Mouse (Mus musculus) neural tube, embryonic 11.5 days (tissue): ENCODE data around the gene Gm12184. TPM values are rescaled to one million over a fixed set of nuclear protein-coding genes. Genes with fewer than 3 reads are reported as not detected.
A peak's percentile ranks its signal among the peaks of the same experiment; 100 is the strongest.

Experiments
- ATAC-seq: fragments of 200-750 bp; cut with Nextera tagmentation; 2 replicates; pipeline ENCODE4 v1.8.0; 2017; ENCODE audit warnings: moderate number of reproducible peaks, mild to moderate bottlenecking, moderate TSS enrichment, moderate library complexity; ENCODE audit not compliant: insufficient read depth, low FRiP score, low TSS enrichment
- DNase-seq: peaks from one replicate; pipeline ENCODE4 v3.0.0-alpha.2; 2015; ENCODE audit warnings: low spot score
- H3K27ac ChIP-seq: fragments of 300-500 bp; sonication (generic); 2 replicates; pipeline ENCODE4 v1.5.1; 2014; ENCODE audit warnings: low read depth, mild to moderate bottlenecking, low read length
- H3K27me3 ChIP-seq: fragments of 300-500 bp; sonication (generic); 2 replicates; pipeline ENCODE4 v1.6.1; 2014; ENCODE audit warnings: mild to moderate bottlenecking, low read length, mixed read lengths; ENCODE audit not compliant: control insufficient read depth, insufficient read depth
- H3K36me3 ChIP-seq: fragments of 300-500 bp; sonication (generic); 2 replicates; pipeline ENCODE4 v1.6.1; 2014; ENCODE audit warnings: mild to moderate bottlenecking, low read length, moderate library complexity, mixed read lengths; ENCODE audit not compliant: control insufficient read depth, insufficient read depth
- H3K4me1 ChIP-seq: fragments of 300-500 bp; sonication (generic); 2 replicates; pipeline ENCODE4 v1.6.1; 2014; ENCODE audit warnings: low read length, mixed read lengths; ENCODE audit not compliant: control insufficient read depth, insufficient read depth
- H3K4me2 ChIP-seq: fragments of 300-500 bp; sonication (generic); 2 replicates; pipeline ENCODE4 v1.6.1; 2014; ENCODE audit warnings: low read depth, mild to moderate bottlenecking, moderate library complexity
- H3K4me3 ChIP-seq: fragments of 300-500 bp; sonication (generic); 2 replicates; pipeline ENCODE4 v1.5.1; 2014; ENCODE audit warnings: low read depth, low read length
- H3K9ac ChIP-seq: fragments of 300-500 bp; sonication (generic); 2 replicates; pipeline ENCODE4 v1.6.1; 2014; ENCODE audit warnings: mild to moderate bottlenecking, low read length
- H3K9me3 ChIP-seq: fragments of 300-500 bp; sonication (generic); 2 replicates; pipeline ENCODE4 v1.6.1; 2016; ENCODE audit warnings: low read length; ENCODE audit not compliant: control insufficient read depth
- WGBS: fragments of 180-500 bp; shearing (Covaris S2); extraction: QIAGEN DNeasy Blood & Tissue Kit; methylation state at CpG from one replicate; pipeline ENCODE4 v1.1.7; 2014; 5-methylcytosine and 5-hydroxymethylcytosine counted together
- polyA plus RNA-seq: library from polyadenylated mRNA; unstranded; fragments of >200 nt; fragmentation: Nextera tagmentation; extraction: Ambion mirVana; gene quantifications from 2 replicates; pipeline ENCODE4 v1.2.1, GENCODE M21; 2014

The Gm12184 gene
- polyA plus RNA-seq, 1 experiment from 2014 or later: 18.2 TPM

- ATAC-seq: no peak
Measured at GRCm38 (mm10) chr11:48804922-48805321, 21.5 kb downstream of the Gm12184 start.

GRCm38 (mm10) chr11:48803988-48804387 is 22.5 kb downstream of the Gm12184 start:
- Histone ChIP-seq H3K9ac (no peak overlapping the region), H3K4me3 (no peak overlapping the region), H3K4me2 (no peak overlapping the region), H3K27ac (no peak overlapping the region), H3K27me3 (no peaks in the 10 kb centered on the region), H3K4me1 (peaks cover 15% of the 10 kb centered on the region), H3K9me3 (no peaks in the 10 kb centered on the region), H3K36me3 (peaks cover 31% of the 10 kb centered on the region)
- no peak for DNase-seq
- WGBS: 90% methylated on average over 2 of the region's 2 CpGs
- no peak for ATAC-seq

More at GRCm38 (mm10) chr11:48804922-48805321, 21.5 kb downstream of the Gm12184 start:
- no peak overlapping the region for H3K4me3 ChIP-seq
- no peak for DNase-seq
- no peaks in the 10 kb centered on the region for H3K9me3 ChIP-seq
- no peak overlapping the region for H3K4me2 ChIP-seq
- WGBS: 92% methylated on average over 2 of the region's 2 CpGs
- no peak overlapping the region for H3K9ac ChIP-seq
- H3K27ac ChIP-seq: no peak overlapping the region
- H3K4me1 ChIP-seq: peaks cover 15% of the 10 kb centered on the region
- H3K36me3 ChIP-seq: peaks cover 35% of the 10 kb centered on the region
- no peaks in the 10 kb centered on the region for H3K27me3 ChIP-seq

GRCm38 (mm10) chr11:48801831-48802772 is 24.4 kb downstream of the Gm12184 start:
- H3K4me2 ChIP-seq: peak overlapping the region; percentile 81
- WGBS: 84% methylated on average over 17 of the region's 17 CpGs
- H3K36me3 ChIP-seq: peaks cover 21% of the 10 kb centered on the region

GRCm38 (mm10) chr11:48799921-48800701 is 26.3 kb downstream of the Gm12184 start, which contains the start of gene Rack1:
TSS of gene Rack1 (plus strand) at chr11:48800332.
- Histone ChIP-seq H3K4me3 (peak within 1 kb of the TSS; percentile 86), H3K27ac (peak within 1 kb of the TSS; percentile 81), H3K9me3 (no peaks in the 10 kb centered on the region), H3K36me3 (peaks cover 18% of the 10 kb centered on the region), H3K27me3 (no peaks in the 10 kb centered on the region), H3K4me2 (peak within 1 kb of the TSS; percentile 81), H3K9ac (peak within 1 kb of the TSS; percentile 92), H3K4me1 (peaks cover 15% of the 10 kb centered on the region)
- peak; percentile 88 for ATAC-seq
- under 1% methylated on average over 47 of the region's 47 CpGs for WGBS
- DNase-seq: peak; percentile 90

More at GRCm38 (mm10) chr11:48801831-48802772, 24.4 kb downstream of the Gm12184 start:
- H3K27me3 ChIP-seq: no peaks in the 10 kb centered on the region
- no peaks in the 10 kb centered on the region for H3K9me3 ChIP-seq
- peak overlapping the region; percentile 86 for H3K4me3 ChIP-seq
- ATAC-seq: no peak
- DNase-seq: no peak
- H3K27ac ChIP-seq: no peak overlapping the region
- peak overlapping the region; percentile 92 for H3K9ac ChIP-seq
- H3K4me1 ChIP-seq: peaks cover 15% of the 10 kb centered on the region

- no peaks in the 10 kb centered on the region for H3K27me3 ChIP-seq
- DNase-seq (no peak), ATAC-seq (no peak)
- peak overlapping the region; percentile 81 for H3K4me2 ChIP-seq
- H3K9ac ChIP-seq: peak overlapping the region; percentile 92
- H3K27ac ChIP-seq: peak overlapping the region; percentile 81
- H3K36me3 ChIP-seq: peaks cover 14% of the 10 kb centered on the region
- no peaks in the 10 kb centered on the region for H3K9me3 ChIP-seq
- WGBS: 11% methylated on average over 18 of the region's 18 CpGs
- H3K4me1 ChIP-seq: peaks cover 15% of the 10 kb centered on the region
- H3K4me3 ChIP-seq: peak overlapping the region; percentile 86
Measured at GRCm38 (mm10) chr11:48798984-48799920, 27.2 kb downstream of the Gm12184 start.

- Histone ChIP-seq H3K4me1 (peaks cover 15% of the 10 kb centered on the region), H3K27ac (no peak overlapping the region), H3K9ac (no peak overlapping the region), H3K36me3 (peaks cover 11% of the 10 kb centered on the region), H3K4me3 (no peak overlapping the region), H3K9me3 (no peaks in the 10 kb centered on the region), H3K4me2 (no peak overlapping the region), H3K27me3 (no peaks in the 10 kb centered on the region)
- DNase-seq: no peak
- ATAC-seq: no peak
- WGBS: 89% methylated on average over 7 of the region's 7 CpGs
Measured at GRCm38 (mm10) chr11:48798308-48798707, 28.1 kb downstream of the Gm12184 start.

- no peak for ATAC-seq
- 84% methylated on average over 5 of the region's 5 CpGs for WGBS
- peaks cover 12% of the 10 kb centered on the region for H3K4me1 ChIP-seq
Measured at GRCm38 (mm10) chr11:48797287-48797686, 29.2 kb downstream of the Gm12184 start.

GRCm38 (mm10) chr11:48796290-48796689 is 30.2 kb downstream of the Gm12184 start:
- 84% methylated on average over 4 of the region's 4 CpGs for WGBS
- ATAC-seq: no peak
- Histone ChIP-seq H3K9me3 (no peaks in the 10 kb centered on the region), H3K4me1 (peaks cover 2% of the 10 kb centered on the region), H3K36me3 (no peaks in the 10 kb centered on the region), H3K27ac (no peak overlapping the region), H3K27me3 (no peaks in the 10 kb centered on the region), H3K4me3 (no peak overlapping the region), H3K4me2 (no peak overlapping the region), H3K9ac (no peak overlapping the region)
- DNase-seq: no peak

More at GRCm38 (mm10) chr11:48797287-48797686, 29.2 kb downstream of the Gm12184 start:
- DNase-seq: no peak
- peaks cover 5% of the 10 kb centered on the region for H3K36me3 ChIP-seq
- H3K4me2 ChIP-seq: no peak overlapping the region
- H3K9ac ChIP-seq: no peak overlapping the region
- H3K9me3 ChIP-seq: no peaks in the 10 kb centered on the region
- no peak overlapping the region for H3K4me3 ChIP-seq
- no peaks in the 10 kb centered on the region for H3K27me3 ChIP-seq
- H3K27ac ChIP-seq: no peak overlapping the region
